Mouse (Mus musculus): ENCODE measurements at regions not wholly inside any gene's neighbourhood (a gene's known extent, or its start where the extent isn't known, plus 50 kb on each side); places are given as distances from the start of the nearest gene placed in this dataset.

GRCm38 (mm10) chr2:113959025-113959767, 54.2 kb downstream of the Gjd2 start:
- intact Hi-C loops (cut with DNase I): no loop called here
- DNase-seq: no peak

DNA sequence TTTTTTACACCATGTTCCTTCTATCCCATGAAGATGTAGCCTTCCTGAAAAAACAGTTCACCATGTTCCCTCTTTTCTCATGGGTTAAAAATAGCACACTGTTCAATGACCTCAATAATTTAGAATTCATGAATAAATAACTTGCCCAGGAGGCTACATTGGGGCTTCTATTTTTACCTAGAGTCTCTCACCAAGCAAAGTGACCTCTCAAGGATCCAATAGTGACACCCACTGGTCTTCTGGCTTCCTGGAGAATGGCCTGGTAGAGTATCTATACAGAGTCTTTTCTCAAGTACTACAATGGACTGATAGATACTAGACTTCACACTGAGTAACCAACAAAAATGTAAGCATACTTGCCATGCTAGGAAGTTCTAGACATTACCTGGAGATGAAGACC, 60.9 kb downstream of the Gjd2 start:
- intact Hi-C loops (cut with DNase I): loop anchor here (2.0 kb wide), 1 partner anchor 86 kb away; no protein-coding TSS in a partner anchor
- no peak for DNase-seq

DNA sequence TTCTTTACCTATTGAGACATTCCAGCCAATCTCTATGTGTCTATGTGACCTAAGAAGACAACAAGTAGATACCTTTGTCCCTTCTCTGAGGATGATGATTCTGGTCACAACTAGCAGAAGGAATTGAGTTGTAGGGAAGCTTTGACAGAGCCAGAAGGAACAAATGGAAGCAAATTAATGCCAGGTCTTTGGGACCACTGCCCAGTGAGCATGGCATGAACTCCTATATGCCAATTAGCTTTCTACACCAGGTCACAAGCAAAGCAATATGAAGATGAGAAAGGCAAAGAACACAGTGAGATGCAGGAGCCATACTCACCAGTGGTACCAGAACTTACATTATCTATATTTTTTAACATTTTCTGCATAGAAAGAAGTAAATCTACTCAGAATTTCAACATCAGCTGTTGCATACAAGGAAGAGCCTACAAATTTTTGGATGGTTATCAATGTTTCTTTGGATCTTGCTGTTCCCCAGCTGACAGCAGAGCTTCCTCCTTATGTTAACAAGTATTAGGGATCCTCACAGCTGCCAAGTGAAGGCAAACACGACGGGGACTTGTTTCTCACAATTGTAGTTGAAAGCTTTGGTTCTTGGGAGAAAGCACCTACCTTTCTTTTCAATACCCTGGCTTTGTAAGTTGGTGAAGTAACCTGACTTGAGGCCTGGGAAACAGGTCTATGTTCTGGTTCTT, 64.0 kb downstream of the Gjd2 start:
- DNase-seq: no peak
- intact Hi-C loops (cut with DNase I): no loop called here

GRCm38 (mm10) chr2:113931689-113932088, 81.7 kb downstream of the Gjd2 start:
- intact Hi-C loops (cut with DNase I): no loop called here
- no peak for DNase-seq

GRCm38 (mm10) chr2:113930948-113931347, 82.5 kb downstream of the Gjd2 start:
- DNase-seq: no peak
- intact Hi-C loops (cut with DNase I): no loop called here

DNA sequence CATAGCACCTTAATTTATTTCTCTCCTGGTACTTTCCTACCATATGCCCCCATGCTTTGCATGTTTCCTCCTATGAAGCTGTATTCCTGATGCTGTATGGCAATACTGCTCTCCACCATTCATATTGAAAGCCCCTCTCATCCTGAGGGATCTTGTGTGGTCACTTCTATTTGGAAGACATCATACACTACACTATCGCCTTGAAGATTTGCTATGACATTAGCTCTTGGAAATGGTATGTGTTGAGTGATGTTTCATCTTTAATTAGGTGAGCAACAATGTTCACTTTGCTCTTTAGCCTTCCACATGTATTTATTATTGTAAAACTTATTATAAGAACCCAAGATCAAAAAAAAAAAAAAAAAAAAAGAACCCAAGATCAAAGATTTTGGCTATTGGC, 81.2 kb upstream of the Arhgap11a start:
- no peak for DNase-seq
- intact Hi-C loops (cut with DNase I): no loop called here

DNA sequence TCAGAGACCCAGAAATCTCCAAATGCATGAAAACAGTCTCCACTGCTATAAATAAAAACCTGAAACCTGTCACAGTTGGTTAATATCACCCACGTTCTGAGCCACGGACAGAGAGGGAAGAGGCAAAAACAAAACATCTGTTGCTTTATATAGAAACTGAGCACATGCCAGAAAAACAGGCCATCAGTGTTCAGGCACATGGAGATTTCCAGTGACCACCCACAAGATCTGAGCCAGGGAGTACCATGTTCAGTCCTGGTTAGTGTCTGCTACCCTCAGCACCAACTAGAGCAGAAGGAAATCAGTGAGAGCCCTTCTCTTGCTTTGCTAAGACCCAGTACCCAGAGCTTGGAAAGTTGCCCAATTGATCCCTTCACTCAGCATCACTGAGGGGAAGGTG, 75.7 kb upstream of the Arhgap11a start:
- intact Hi-C loops (cut with DNase I): no loop called here
- DNase-seq: no peak

GRCm38 (mm10) chr2:113918913-113919312, 70.5 kb upstream of the Arhgap11a start:
- intact Hi-C loops (cut with DNase I): no loop called here

GRCm38 (mm10) chr2:113914248-113914647, 65.8 kb upstream of the Arhgap11a start:
- no peak for DNase-seq
- intact Hi-C loops (cut with DNase I): no loop called here

More at GRCm38 (mm10) chr2:113918913-113919312, 70.5 kb upstream of the Arhgap11a start:
- no peak for DNase-seq

- intact Hi-C loops (cut with DNase I): no loop called here
- DNase-seq: no peak
Observed at GRCm38 (mm10) chr2:113911188-113911587, 62.7 kb upstream of the Arhgap11a start.

DNA sequence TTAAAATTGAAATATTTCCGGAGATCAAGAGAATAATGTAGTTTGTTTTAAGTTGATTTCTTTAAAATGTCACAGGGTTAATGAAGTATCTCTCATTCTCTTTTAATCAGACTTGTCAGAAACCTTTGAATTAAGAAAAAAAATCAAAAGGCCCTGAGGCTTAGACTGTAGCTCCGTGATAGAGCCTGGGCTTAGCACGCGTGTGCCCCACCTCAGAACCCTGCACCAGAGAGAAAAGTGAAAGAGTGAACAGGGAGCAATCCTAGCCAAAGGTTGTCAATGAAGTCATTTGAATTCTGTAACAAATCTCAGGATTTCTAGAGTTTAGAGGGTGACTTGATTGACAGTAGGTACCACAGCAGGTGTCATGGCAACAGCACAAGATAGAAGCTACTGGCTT, 61.0 kb upstream of the Arhgap11a start:
- intact Hi-C loops (cut with DNase I): no loop called here

GRCm38 (mm10) chr2:113908636-113909035, 60.2 kb upstream of the Arhgap11a start:
- DNase-seq: no peak

More for the DNA sequence above, 61.0 kb upstream of the Arhgap11a start:
- no peak for DNase-seq

DNA sequence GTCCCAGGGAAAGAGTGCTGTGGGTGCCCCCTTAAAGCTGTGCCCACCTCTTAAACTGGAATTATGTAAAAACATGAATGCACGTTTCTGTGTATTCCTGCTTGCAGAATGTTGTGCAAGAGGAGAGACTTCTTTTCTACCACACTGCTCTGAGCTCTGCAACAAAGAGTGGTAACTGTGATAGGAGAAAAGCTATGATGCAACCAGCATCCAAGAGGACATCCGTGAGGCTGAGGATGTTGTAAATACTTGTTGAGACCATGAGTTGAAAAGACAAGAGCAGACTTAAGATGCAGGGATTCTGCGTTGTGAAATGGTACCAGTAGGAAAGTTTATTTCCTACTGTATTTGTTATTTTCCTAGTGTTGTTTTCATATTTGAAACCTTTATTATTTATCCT, 56.0 kb upstream of the Arhgap11a start:
- intact Hi-C loops (cut with DNase I): no loop called here
- no peak for DNase-seq

More at GRCm38 (mm10) chr2:113908636-113909035, 60.2 kb upstream of the Arhgap11a start:
- intact Hi-C loops (cut with DNase I): no loop called here

GRCm38 (mm10) chr2:113903865-113904264, 55.4 kb upstream of the Arhgap11a start:
- intact Hi-C loops (cut with DNase I): no loop called here

GRCm38 (mm10) chr2:113903006-113903545, 54.6 kb upstream of the Arhgap11a start:
- intact Hi-C loops (cut with DNase I): no loop called here
- no peak for DNase-seq

More at GRCm38 (mm10) chr2:113903865-113904264, 55.4 kb upstream of the Arhgap11a start:
- DNase-seq: no peak

- intact Hi-C loops (cut with DNase I): no loop called here
- DNase-seq: no peak
Observed at GRCm38 (mm10) chr2:113902406-113902805, 53.9 kb upstream of the Arhgap11a start.

DNA sequence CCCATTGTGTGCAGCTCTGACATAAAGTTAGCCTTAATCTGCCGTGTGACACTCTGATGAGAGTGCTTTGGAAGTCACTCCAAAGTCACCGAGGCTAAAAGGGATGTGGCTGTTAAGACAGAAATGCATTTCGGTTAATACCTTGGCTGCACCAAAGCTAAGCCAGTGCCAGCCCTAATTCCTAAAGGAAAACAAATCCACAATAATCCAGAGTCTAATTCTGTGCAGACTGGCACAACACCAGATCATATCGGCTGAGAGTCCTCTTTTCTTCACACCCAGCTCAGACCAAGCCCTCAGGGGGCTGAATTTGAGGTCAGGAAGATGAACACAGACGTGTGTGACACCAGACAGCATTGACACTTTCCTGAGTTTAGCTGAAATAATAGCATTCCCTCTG, 52.0 kb upstream of the Arhgap11a start:
- intact Hi-C loops (cut with DNase I): no loop called here
- DNase-seq: no peak

- intact Hi-C loops (cut with DNase I): no loop called here
- no peak for DNase-seq
Observed at GRCm38 (mm10) chr2:113898747-113899146, 50.3 kb upstream of the Arhgap11a start.

Data from heart, postnatal 36 days (tissue).